Mouse (Mus musculus): Measurements from ENCODE around the gene Cyb561d2.

- TF ChIP-seq CTCF (IDR thresholded peaks at IDR 0.05; ENCODE audit: extremely low read depth, insufficient read depth, insufficient read length, insufficient replicate concordance) (no peak), POLR2A (IDR thresholded peaks at IDR 0.05; ENCODE audit: low read depth, low read length) (no peak)
Measured at GRCm38 (mm10) chr9:107522400-107522711, 19.6 kb downstream of the Cyb561d2 start.

Data from spleen, adult 2 months (tissue).